Mouse (Mus musculus) leukemia stem cell, adult 10-12 weeks (primary cell): ENCODE data around the gene Il27. TPM values are rescaled to one million over a fixed set of nuclear protein-coding genes. Genes with fewer than 3 reads are reported as not detected.

Experiments used
- polyA plus RNA-seq: library from polyadenylated mRNA; stranded (reverse); fragments of >175 nt; gene quantifications from 2 replicates; pipeline ENCODE4 v1.2.3, GENCODE M21; 2012; ENCODE audit warnings: low replicate concordance

Gene Il27
- polyA plus RNA-seq: 0.47 and 2.1 TPM in 2 replicates

DNA sequence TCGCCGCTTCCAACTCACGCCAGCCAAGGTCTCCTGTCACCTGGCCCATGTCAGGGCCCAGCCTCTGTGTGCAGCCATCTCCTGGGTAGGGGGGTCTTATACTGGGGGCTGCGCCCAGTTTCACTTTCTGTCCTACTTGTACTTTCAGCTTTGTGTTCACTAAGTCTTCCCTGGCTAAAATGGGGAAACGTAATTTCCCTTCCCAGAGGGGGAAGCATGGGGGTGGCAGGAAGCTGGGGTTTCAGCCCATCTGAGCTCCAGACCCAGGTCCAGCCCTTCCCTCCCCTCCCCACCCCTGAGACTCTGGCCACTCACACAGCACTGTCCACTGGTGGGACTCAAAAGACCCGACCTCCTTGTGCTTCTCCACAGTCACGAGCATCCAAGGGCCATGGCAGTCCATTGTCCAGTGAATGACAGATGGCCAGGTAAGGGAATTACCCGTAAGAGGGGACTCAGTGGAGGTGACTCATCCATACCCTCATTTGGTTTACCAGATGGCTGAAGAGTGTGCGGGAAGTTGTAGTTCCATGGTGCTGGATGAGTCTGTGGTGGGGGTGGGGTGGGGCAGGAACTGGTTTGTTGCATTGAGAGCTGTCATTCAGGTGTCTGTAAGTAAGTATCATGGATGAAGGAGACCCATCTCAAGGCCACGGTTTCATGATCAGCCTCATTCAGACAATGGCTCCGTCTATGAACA is at the start of gene Il27:
Il27 (minus strand) TSS at position 80 of the 700 bp plus-strand sequence.

DNA sequence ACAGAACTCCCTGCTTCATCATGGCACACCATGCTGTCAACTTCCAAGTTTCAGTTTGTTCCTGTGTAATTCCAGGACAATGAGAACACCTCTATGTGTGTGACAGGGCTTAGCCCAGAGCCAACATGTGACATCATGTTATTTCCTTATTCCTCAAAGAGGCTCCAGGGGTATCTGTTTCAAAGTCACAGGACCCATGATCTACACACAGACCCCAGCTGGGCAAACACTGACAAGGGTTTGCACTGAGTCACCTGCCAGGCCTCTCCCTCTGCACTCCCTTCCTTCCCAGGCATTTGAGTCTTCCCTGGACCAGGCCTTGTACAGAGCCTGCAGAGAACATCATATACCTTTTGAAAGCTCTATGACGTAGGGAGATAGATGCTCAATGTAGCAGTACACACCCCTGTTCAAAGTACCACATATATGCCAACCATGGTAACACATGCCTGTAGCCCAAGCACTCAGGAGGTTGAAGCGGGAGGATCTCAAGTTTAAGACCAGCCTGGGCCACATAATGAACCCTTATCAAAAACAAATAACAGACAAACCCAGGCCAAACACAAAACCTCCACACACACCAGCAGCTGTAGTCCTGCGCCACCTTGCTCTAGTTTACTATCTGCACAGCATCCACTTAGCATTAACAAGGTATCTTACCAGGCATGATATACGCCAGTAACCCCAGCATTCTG is 36.2 kb upstream of the Il27 start, which contains the start of gene Nupr1:
Nupr1 (minus strand) TSS at position 38 of the 695 bp plus-strand sequence.

DNA sequence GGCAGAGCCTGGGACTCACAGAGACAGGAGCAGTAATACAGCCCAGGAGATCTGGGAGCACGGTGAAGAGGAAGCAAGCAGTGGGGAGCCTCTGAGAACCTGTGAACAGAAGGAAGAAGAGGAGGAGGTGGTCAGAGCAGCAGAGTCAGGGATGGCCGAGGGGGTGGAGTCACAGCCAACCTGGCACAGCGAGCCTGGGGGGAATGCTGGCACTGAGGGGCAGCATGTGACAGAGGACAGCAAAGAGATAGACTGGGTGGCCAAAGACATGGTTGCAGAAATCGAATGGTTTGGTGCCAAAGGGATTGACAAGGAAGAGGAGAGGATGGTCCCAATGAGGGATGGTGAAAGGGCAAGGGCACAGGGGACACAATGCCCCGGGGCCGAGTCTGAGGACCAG is 9.0 kb downstream of the Il27 start, which contains the start of gene Cln3:
Cln3 (minus strand) TSS at position 101 of the 400 bp plus-strand sequence.

DNA sequence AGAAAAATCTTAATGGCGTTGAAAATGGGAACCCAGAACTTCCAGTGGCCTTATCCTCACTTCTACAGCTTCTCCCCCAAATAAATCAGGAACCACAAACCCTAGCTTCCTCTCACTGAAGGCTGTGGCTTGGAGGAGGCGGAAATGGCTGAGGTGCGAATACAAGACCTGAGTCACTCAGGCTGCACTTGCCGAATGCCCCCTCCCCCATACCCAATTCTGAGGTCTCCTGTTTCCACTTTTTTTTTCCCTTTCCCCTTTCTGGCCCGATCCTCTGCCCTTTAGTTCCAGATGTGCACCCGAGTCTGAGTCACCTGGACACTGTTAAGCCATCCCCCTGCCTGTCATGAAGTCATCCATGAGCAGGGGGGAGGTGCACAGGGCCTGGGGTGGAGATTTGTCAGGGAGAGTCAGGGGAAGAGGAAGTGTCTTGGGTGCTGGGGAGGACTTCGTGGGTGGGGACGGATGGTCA is 10.2 kb downstream of the Il27 start, which contains the start of gene Apobr:
Apobr (plus strand) TSS at position 437 of the 472 bp plus-strand sequence.

DNA sequence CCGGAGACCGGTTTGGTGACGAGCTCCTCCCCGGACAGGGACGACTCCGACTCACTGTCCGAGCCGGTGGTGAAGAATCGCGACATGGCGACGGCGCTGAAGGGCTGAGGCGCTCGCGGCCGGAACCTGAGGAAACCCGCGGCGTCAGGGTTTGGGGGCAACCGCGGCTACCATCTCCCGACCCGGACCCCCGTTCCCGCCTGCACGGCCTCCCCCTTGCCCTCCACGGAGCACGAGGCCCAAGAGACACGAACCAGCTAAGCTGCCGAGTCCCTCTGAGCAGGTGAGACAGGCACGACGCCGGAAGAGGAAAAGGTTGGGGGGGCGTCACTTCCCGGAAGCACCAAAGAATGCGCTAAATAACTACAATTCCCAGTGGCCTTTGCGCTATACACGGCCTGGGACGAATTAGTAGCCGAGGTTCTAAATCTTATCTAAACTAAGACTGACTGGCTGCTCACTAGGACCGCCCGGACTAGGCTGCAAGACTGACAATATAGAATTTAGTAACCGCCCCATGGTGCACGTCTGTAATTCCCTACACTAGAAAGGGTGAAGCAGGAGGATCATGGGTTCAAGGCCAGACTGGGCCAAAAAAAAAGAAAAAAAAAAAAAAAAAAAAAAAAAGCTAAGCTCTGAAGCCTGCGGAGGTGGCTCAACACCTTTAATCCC is 28.5 kb downstream of the Il27 start, which contains the start of gene Eif3c:
Eif3c (minus strand) TSS at position 318 of the 672 bp plus-strand sequence.

Other genes with a start within 250 kb of the Il27 start
- 15.7 and 32.8 TPM in 2 replicates for gene Lat, start 225.4 kb downstream of the Il27 start, polyA plus RNA-seq
- 107 and 109 TPM in 2 replicates for gene Spns1, start 217.5 kb downstream of the Il27 start, polyA plus RNA-seq
- 5.5 and 6.0 TPM in 2 replicates for gene Nfatc2ip, start 198.2 kb downstream of the Il27 start, polyA plus RNA-seq
- 15.0 and 38.2 TPM in 2 replicates for gene Cd19, start 180.1 kb downstream of the Il27 start, polyA plus RNA-seq
- 58.1 and 79.3 TPM in 2 replicates for gene Rabep2, start 166.2 kb downstream of the Il27 start, polyA plus RNA-seq
- 0.27 and 0.34 TPM in 2 replicates for gene Atp2a1, start 131.8 kb downstream of the Il27 start, polyA plus RNA-seq
- 56.4 and 77.6 TPM in 2 replicates for gene Sh2b1, start 119.5 kb downstream of the Il27 start, polyA plus RNA-seq
- 19.5 and 71.4 TPM in 2 replicates for gene Tufm, start 107.6 kb downstream of the Il27 start, polyA plus RNA-seq
- gene Atxn2l, start 91.5 kb downstream of the Il27 start, polyA plus RNA-seq: 1,237 and 1,711 TPM in 2 replicates
- gene Eif3c, start 28.5 kb downstream of the Il27 start, polyA plus RNA-seq: 46.8 and 71.7 TPM in 2 replicates
- 13.9 and 17.3 TPM in 2 replicates for gene Apobr, start 10.0 kb downstream of the Il27 start, polyA plus RNA-seq
- 6.0 and 18.7 TPM in 2 replicates for gene Cln3, start 9.1 kb downstream of the Il27 start, polyA plus RNA-seq
- gene Nupr1, start 35.9 kb upstream of the Il27 start, polyA plus RNA-seq: 5.4 and 6.2 TPM in 2 replicates
- 23.6 and 70.5 TPM in 2 replicates for gene Sgf29, start 54.4 kb upstream of the Il27 start, polyA plus RNA-seq
- 0.32 TPM in 1 of 2 replicates, not detected in the other for gene Sult1a1, start 81.5 kb upstream of the Il27 start, polyA plus RNA-seq
- 88.6 and 107 TPM in 2 replicates for gene Bola2, start 100.5 kb upstream of the Il27 start, polyA plus RNA-seq
- 2.9 and 6.9 TPM in 2 replicates for gene Slx1b, start 100.8 kb upstream of the Il27 start, polyA plus RNA-seq
- 287 and 313 TPM in 2 replicates for gene Coro1a, start 112.8 kb upstream of the Il27 start, polyA plus RNA-seq
- 115 and 138 TPM in 2 replicates for gene Mapk3, start 164.7 kb upstream of the Il27 start, polyA plus RNA-seq
- 0.77 and 2.4 TPM in 2 replicates for gene Gdpd3, start 171.4 kb upstream of the Il27 start, polyA plus RNA-seq
- gene Ypel3, start 182.0 kb upstream of the Il27 start, polyA plus RNA-seq: 188 and 399 TPM in 2 replicates
- 8.3 and 13.4 TPM in 2 replicates for gene Tbx6, start 186.5 kb upstream of the Il27 start, polyA plus RNA-seq
- 129 and 143 TPM in 2 replicates for gene Ppp4c, start 197.6 kb upstream of the Il27 start, polyA plus RNA-seq
- gene Fam57b, start 202.7 kb upstream of the Il27 start, polyA plus RNA-seq: 1.5 and 3.9 TPM in 2 replicates
- gene 4930451I11Rik, start 236.7 kb upstream of the Il27 start, polyA plus RNA-seq: not detected in 2 replicates